Mouse (Mus musculus) splenic B cell, adult 2 months (primary cell): Measurements from ENCODE around the gene Mei1.

Source experiments
- DNase-seq: peaks from one replicate; pipeline ENCODE4 v3.0.0-alpha.2; 2011; ENCODE audit warnings: low read depth, low spot score
- H3K27me3 ChIP-seq: 2 replicates; pipeline ENCODE4 v1.6.1; 2012; ENCODE audit warnings: mild to moderate bottlenecking, low read length, moderate library complexity, mixed read lengths; ENCODE audit not compliant: control insufficient read depth, poor library complexity, insufficient read depth, severe bottlenecking
- H3K36me3 ChIP-seq: 2 replicates; pipeline ENCODE4 v1.6.1; 2012; ENCODE audit warnings: mild to moderate bottlenecking, low read length, moderate library complexity, mixed read lengths; ENCODE audit not compliant: control insufficient read depth, poor library complexity, insufficient read depth, severe bottlenecking

Gene Mei1

DNA sequence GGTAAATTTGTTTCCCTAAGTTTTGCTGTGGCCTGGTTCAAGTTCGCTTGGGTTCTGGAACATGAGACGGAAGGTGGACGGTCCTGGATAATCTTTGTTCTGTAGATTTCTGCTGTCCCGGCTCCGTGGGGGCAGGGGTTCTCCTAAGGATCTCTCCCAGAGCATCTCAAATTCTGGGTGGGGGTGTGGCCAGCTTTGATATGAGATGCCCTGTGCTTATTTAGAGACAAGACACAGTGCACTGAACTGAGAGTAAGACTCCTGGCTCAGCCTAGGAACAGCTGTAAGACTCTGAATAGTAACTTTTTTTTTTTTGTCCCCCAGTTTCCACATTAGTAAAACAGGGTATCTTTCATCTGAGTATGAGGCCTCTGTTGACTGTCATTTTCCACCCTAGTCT, 58.6 kb downstream of the Mei1 start:
- DNase-seq = no peak
- Histone ChIP-seq H3K36me3 (peaks cover 1% of the 10 kb centered on the region), H3K27me3 (no peaks in the 10 kb centered on the region)

DNA sequence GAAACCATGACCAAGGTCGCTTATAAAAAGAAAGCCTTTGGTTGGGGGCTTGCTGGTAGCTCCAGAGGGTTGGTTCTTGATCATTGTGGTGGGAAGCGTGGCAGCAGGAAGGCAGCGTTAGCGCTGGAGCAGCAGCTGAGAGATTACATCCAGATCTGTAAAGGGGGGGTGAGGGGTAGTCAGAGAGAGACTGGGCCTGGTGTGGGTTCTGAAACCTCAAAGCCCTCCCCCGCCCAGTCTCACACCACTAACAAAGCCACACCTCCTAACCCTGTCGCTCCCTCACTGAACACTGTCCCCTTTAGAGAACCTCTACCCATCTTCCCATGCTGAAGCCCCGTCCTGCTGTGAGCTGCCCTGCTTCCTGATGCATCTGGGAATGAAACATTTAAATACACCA, 60.8 kb downstream of the Mei1 start:
- DNase-seq = peak; percentile 27
- Histone ChIP-seq H3K36me3 (peaks cover 1% of the 10 kb centered on the region), H3K27me3 (no peaks in the 10 kb centered on the region)

DNA sequence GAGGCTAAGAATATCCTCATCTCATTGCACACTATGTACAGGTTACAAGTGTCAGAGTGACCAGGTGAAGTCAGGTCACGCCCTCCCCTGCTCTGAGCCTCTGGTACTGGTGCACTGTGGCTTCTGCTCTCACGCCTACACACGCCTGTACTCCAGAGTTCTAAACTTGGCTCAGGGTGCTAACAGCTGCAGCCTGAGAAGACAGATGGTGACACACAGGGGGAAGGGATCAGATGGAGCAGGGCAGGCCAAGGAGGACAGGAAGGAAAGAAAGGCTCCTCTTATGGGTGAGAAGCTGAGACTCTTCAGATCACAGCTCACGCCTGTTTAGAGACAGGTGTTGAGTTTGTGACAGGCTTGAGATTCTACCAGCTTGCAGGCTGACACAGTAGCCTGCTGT, 65.6 kb downstream of the Mei1 start:
- peaks cover 3% of the 10 kb centered on the region for H3K36me3 ChIP-seq
- DNase-seq = no peak
- no peaks in the 10 kb centered on the region for H3K27me3 ChIP-seq

DNA sequence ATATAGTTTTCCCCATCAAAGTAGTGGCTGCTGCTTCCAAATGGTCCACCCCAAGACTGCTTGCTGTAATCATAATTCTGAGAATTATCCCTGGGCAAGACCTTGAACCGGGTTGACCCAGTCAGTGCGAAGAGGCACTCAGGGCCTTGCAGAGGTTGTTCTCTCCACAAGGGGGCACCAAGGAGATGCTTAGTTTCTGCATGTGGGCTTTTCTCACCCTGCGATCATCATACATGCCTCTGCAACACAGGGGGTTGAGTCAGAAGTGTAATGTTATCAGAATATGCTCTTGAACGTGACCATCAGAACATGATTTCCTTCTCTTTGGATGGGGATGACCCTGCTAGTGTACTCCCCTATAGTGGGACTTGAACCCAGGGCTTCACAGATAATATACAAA, 68.8 kb downstream of the Mei1 start:
- peak; percentile 89 for DNase-seq

DNA sequence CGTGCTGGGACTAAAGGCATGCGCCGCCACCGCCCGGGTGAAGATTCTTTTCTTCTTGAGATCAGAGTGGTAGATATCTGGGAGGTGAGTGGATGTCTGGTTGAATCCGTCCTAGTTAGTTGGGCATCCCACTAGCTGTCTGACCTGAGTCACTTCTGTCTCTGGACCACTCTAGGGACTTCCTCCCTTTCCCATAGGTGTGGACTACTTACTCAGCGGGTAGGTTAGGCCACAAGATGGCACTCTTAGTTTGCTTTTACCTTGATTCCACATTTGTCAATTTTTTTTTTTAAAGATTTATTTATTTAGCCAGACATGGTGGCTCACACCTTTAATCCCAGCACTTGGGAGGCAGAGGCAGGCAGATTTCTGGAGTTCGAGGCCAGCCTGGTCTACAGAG, 69.4 kb downstream of the Mei1 start:
- peaks cover 1% of the 10 kb centered on the region; the same call in 1 of the 2 replicates for H3K36me3 ChIP-seq
- peak; percentile 79 for DNase-seq
- no peaks in the 10 kb centered on the region for H3K27me3 ChIP-seq

More for the DNA sequence above, 68.8 kb downstream of the Mei1 start:
- Histone ChIP-seq H3K36me3 (peaks cover 1% of the 10 kb centered on the region), H3K27me3 (no peaks in the 10 kb centered on the region)

DNA sequence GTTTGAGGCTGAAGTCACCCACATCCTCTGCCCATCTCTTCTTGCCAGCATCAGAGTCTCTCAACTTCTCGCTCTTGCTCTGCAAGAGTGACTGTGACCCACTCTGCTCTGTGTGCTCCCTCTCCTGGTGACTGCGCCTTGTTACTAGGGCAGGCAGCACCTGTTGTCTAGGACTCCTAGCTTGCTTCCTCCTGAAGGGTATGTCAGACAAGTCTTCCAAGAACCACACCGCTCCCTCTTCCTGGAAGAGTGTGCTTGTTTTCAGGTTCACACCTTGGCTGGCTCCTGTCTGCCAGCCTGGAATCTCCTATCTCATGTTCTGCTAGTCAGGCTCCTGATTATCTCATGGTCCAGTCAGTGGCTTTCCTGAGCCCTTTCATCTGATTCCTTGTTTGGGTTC, 70.6 kb downstream of the Mei1 start:
- Histone ChIP-seq H3K36me3 (peaks cover 1% of the 10 kb centered on the region; the same call in 1 of the 2 replicates), H3K27me3 (no peaks in the 10 kb centered on the region)
- peak; percentile 72 for DNase-seq

DNA sequence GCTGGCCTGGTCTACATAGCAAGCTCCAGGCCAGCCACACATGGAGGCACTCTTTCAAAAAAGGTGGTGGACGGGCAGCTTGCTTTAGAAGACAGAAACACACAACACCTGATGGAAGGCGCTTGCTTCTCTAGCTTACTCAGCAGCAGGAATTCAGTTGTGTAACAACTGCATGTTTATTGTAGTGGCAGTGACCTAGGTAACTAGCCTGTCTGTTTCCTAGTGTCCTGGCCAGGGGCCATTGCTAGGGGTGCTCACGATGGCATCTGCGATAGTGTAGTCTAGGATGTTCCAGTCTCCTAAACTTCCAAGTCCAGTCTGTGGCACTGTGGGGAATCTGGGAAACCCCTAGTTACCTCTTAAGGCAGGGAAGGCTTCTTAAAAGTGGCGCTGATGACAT, 74.4 kb downstream of the Mei1 start:
- H3K36me3 ChIP-seq = no peaks in the 10 kb centered on the region
- no peaks in the 10 kb centered on the region for H3K27me3 ChIP-seq
- DNase-seq = no peak

DNA sequence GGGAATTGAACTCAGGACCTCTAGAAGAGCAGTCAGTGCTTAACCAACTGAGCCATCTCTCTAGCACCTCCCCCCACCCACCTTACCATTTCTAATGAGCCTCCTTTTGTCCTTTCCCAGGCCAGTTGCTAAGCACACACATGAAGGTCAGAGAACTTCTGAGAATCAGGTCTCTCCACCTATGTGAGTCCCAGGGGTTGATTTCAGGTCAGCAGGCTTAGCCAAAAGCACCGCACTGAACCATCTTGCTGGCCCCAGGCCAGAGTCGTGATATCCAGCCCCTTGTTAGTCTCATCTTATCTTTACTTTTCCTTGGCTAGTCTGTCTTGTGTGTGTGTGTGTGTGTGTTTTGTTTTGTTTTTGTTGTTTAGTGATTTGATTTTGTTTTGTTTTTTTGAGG, 75.6 kb downstream of the Mei1 start:
- Histone ChIP-seq H3K36me3 (no peaks in the 10 kb centered on the region), H3K27me3 (no peaks in the 10 kb centered on the region)
- DNase-seq = no peak

DNA sequence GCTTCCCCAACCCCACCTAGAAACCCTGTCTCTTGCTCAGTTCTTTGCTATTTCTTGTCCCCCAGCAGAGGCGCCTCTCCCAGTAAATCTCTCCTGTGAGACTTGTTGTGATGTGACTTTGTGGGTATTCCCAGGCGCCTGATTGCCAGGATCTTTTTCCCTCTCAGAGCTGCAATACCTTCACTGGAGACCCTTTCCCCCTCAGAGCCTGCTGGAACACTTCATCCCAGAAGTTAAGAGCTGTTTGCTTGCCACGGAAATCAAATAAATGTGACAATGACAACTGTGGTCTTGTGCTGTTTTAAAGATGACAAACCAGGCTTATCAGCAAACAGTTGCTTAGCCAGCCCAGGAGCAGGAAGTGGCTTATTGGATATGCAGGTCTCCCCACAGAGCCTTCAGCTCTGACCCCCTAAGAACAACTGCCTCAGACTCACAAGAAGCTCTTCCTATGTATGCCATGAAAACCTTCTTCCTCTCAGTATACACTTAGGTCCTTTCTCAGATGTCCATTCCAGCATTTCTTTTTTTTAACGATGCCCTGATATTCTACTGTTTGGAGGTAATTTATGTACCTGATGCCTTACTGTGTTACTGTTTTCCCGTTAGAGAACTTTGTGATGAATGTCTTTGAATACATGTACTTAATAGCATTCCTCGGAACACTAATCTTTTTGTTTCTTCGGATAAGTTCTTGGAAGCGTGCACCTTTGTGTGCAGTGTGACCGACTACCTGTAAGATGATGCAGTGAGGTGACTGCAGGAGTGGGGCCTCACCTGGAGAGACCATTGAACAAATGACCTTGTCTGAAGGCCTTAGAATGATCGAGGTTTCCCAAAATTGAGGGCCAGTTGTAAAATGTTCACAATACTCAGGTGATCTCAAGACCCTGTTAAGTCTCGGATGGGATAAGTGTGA, 76.3 kb downstream of the Mei1 start:
- DNase-seq = peak; percentile 44

DNA sequence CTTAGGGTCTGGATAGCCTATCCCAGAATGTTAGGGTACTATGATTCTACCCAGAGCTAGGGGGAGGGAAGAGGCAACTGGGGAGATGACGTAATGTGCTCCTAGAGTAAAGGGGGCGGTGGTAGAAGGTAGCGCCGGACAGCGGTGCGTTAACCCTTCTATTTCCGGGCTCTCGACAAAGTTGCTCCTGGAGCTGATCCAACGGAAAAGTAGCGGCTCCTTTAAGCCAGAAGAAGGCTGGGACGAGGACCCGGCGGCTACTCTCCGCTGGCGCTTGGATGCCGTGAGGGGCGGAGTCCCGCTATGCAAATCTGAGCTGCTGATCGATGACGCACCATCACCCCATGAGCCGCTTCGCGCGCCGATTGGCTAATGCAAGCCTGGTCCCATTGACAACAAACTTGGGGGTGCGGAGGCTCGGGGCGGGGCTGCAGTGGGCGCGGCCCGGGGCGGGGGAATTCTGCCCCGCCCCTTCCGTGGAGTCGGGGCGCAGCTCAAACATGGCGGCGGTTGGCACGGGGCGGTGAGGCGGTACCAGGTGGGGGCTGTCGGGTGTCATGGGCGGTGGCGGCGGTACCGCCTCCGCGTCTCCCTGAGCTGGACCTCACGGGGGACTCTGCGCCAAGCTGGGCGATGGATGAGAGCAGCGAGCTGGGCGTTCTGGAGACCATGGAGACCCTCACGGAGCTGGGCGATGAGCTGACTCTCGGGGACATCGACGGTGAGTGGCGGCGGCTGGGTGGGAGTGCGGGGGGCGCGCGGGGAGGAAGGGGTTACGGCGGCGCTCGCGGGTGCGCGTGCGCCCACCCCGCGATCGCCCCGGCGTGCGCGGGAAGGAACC, 77.2 kb downstream of the Mei1 start, which contains the start of gene Srebf2:
TSS of gene Srebf2 (plus strand) at position 412 of the 841 bp plus-strand sequence.
- H3K36me3 ChIP-seq = no peaks in the 10 kb centered on the region

More for the DNA sequence above, 76.3 kb downstream of the Mei1 start:
- Histone ChIP-seq H3K36me3 (no peaks in the 10 kb centered on the region), H3K27me3 (no peaks in the 10 kb centered on the region)

DNA sequence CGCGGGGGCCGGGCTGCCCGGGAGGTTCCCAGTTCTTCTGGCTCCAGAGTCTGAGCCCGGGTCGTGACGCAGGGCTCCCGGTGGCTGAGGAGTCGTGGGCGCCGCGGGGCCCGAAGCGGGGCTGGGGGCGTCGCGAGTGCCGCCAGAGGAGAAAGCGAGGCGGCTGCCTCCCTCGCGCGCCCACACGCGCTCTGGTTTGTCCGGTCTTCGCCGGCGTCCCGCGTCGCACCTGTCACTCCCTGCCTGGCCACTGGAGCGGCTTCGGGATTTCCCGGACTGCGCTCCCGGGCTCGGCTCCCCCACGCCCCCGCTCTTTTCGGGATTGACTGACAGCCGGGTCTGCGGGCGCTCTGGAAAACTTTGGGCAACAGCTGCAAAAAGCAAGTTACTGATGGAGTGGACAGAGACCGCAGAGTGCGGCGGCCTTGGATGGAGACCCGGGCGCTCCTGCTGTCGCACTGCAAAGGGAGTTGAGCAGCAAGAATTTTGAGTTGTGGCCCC, 77.9 kb downstream of the Mei1 start:
- Histone ChIP-seq H3K36me3 (no peaks in the 10 kb centered on the region), H3K27me3 (no peaks in the 10 kb centered on the region)
- peak; percentile 46 for DNase-seq

More for the DNA sequence above, 77.2 kb downstream of the Mei1 start, which contains the start of gene Srebf2:
- no peaks in the 10 kb centered on the region for H3K27me3 ChIP-seq
- DNase-seq = peak; percentile 99

DNA sequence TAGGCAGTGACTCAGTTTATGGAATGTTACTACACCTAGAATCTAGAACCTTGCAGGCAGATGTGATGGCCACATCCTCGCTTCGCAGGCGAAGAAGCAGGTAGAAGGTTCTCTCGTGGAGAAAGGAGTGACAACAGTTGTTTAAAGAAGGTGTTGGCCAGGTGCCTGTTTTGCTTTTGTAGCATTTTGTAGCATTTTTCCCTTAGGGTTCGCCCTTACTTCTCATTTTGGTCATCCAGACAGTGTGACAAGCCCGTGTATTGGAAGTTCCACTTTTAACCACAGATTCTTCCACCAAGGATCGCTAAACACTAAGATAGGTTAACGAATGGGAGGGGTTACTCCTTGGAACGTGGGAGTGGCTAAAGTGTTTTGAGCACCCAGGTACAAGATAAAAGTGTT, 78.7 kb downstream of the Mei1 start:
- DNase-seq = peak; percentile 63
- Histone ChIP-seq H3K36me3 (no peaks in the 10 kb centered on the region), H3K27me3 (no peaks in the 10 kb centered on the region)

DNA sequence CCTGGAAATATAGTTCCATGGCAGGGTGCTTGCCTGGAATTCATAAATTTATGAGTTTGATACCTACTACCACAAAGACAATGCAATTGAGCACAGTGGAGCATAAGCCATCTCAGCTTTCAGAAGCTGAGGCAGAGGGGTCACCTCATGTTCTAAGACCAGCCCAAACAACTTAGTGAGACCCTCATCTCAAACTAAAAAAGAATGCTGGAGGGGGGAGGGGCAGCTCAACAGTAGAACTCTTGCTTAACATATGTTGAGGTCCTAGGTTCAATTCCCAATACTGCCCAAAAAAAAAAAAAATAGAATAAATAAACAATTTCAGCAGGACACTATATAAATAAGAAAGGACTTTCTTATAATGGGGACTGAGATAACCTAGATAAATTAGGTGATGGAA, 80.2 kb downstream of the Mei1 start:
- Histone ChIP-seq H3K36me3 (no peaks in the 10 kb centered on the region), H3K27me3 (no peaks in the 10 kb centered on the region)
- no peak for DNase-seq

DNA sequence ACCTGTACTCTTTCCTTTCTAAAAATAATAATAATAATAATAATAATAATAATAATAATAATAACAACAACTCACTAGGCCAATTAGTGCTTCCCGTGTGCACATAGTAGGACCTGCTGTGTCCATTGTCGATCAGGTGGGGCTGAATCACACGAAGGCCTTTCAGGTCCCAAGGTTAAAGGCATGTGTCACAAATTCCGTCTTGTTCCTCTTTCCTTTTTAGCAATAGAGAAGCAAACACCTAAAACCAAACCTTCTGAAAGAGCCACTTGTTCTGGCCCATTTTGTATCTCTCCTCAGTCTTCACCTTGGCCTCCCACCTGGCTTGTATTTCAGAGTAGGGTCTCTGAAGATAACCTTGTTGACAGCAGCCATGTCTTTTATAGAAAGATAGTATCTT, 81.4 kb downstream of the Mei1 start:
- Histone ChIP-seq H3K27me3 (no peaks in the 10 kb centered on the region), H3K36me3 (no peaks in the 10 kb centered on the region)
- DNase-seq = peak; percentile 71

DNA sequence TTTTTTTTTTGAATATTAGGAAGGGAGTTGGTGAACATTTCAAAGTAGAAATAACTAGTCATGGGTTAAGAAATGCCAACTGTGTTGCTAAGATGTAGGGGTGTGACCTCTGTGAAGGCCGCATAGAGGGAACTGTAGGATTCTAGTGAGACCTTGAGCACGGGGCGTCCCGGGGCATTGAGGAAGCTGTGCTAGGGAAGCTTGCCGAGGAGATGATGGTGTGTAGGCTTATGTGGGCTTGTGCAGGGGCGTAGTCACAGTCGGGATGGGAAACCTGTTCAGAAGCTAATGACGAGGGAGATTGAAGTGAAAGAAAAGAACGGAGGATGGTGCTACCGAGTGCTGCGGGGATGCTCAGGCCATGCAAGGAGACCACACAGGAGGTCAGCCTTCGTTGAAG, 82.2 kb downstream of the Mei1 start:
- H3K27me3 ChIP-seq = no peaks in the 10 kb centered on the region
- DNase-seq = no peak
- H3K36me3 ChIP-seq = no peaks in the 10 kb centered on the region
